Mouse (Mus musculus) brain, adult 2 months (tissue): ENCODE measurements at regions not wholly inside any gene's neighbourhood (a gene's known extent, or its start where the extent isn't known, plus 50 kb on each side); places are given as distances from the start of the nearest gene placed in this dataset.
"Not testable (repeated sequence)": the region's sequence is repeated elsewhere in the genome, so short reads cannot be mapped to it uniquely, and the experiment has no call there.

ENCODE experiments used
- DNase-seq: peaks from one replicate; pipeline ENCODE4 v3.0.0; 2011; ENCODE audit warnings: low read depth, low spot score

DNA sequence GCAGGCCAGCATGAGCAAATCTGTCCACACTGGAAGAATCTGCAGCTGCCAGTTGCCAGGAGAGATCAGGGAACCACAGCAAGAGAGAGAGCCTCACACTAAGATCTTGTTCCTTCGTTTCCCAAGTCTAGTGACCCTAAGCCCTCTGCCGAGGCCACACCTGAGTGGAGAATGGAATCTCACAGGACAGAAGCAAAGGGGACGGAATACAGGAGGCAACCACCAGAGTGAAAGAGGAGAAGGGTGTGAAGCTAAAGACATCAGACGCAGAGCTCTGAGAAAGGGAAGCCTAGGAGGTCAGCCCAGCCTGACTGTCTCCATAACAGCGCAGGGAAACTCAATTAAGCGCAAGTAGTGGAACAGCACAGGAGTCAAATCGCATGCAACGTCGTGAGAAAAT lies 75.0 kb downstream of the Suds3 start:
- no peak for DNase-seq

DNA sequence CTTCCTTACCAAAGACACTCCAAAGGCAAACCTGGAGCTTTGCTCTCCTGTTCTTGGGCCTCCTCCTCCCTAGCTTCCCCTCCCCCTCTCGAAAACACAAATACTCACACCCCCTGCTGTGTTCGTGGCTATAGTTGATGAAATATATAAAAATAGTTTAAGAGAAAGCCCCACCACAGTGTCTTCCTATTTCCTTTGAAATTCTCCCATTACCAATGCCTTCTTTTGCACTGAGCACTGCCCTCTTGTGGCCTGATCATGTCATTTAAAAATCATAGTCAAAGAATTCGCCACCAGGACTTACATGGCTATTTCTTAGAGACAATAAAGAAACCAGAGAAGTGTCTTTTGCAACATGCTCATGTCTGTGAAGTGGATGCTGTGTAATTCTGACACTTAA lies 78.7 kb downstream of the Suds3 start:
- DNase-seq, result peak; percentile 75

DNA sequence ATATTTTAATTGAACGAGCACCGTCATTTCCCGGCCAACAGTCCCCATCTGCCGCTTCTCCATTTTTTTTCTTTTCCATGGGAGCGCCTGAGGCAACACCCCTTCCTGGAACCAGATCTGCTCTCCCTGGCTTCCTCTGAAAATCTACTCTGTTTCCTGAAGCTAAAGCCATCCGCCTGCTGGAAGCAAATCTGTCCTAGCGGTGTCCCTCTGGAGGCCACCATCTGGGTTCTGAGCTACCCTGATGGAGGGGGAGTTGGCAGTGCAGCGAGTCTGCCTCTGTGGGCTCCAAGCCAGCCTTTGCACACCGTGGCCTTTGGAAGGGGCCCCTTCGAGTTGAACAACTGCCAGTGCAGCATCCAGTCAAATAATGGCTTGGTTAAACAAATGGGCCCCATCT lies 83.8 kb downstream of the Suds3 start:
- peak; percentile 94 for DNase-seq

DNA sequence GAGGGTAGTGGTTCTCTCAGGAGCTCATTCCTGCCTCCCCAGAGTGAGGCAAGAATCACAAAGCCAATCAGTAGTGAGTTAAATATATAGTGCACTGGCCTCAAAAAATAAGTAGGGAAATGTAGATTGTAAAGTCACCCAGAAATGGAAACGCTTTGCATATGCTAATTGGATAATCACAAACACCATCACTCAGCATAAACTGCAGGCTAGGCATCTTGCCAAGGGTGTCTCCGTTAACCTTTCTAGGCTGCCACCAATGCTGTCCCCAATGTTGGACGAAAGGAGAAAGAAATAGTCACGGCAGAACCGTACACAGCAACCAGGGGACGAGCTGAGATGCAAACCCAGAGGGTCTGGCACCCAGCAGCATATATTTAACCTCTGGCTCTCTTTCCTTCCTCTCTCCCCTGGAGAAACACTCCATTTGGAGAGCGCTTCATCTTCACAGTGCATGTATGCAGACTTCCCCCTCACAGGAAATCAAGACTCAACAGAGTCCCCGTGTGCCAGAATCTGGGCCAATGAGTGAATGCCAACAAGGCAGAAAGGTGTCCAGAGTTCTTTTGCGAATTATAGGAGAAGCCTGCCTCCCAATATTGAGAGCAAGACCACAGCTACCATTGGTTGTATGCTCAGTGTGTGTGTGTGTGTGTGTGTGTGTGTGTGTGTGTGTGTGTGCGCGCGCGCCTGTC lies 90.1 kb downstream of the Suds3 start:
- DNase-seq, result peak; percentile 59

DNA sequence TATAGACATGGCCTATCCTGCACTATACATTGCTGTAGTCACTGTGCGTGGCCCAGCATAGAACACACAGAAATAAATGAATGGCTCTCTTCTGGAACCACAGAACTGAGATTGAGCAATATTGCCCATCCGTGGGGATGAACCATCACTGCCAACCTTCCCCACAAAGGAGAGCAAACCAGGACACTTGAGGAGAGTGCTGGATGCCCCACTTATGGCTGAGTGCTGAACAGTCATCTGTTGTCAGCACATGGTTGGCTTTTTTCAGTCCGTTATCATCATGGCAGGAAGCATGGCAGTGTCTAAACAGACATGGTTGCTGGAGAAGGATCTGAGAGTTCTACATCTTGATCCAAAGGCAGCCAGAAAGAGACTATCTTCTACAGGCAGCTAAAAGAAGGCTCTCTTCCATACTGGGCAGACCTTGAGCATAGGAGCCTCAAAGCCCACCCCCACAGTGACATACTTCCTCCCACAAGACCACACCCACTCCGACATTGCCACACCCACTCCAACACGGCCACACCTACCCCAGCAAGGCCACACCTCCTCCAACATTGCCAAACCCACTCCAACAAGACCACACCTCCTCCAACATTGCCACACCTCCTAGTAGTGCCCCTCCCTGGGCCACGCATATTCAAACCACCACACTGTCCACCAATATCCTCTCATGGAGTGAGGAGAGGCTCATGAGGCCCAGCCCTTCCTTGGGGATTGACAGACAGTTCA lies 97.3 kb downstream of the Suds3 start:
- no peak for DNase-seq

DNA sequence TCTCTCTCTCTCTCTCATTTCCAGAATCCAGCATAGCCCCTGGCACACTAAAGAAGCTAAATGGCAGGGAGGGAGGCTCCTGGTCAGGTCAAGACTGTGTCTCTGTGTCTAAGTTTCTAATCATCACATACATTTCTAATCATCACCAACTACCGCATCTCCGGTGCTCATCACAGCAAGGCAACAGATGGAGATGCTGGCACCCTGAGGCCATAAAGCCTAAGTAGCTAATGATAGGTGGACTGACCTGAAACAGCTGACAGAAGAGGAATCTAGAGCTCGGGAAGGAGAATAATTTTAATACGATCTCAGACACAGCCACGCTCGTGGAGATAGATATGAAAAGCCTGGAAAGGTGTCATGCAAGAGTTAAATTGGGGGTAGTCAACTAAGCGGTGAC lies 104.8 kb downstream of the Suds3 start:
- DNase-seq, result peak; percentile 88

GRCm38 (mm10) chr5:117000770-117001201 lies 115.1 kb downstream of the Suds3 start:
- peak; percentile 92 for DNase-seq

DNA sequence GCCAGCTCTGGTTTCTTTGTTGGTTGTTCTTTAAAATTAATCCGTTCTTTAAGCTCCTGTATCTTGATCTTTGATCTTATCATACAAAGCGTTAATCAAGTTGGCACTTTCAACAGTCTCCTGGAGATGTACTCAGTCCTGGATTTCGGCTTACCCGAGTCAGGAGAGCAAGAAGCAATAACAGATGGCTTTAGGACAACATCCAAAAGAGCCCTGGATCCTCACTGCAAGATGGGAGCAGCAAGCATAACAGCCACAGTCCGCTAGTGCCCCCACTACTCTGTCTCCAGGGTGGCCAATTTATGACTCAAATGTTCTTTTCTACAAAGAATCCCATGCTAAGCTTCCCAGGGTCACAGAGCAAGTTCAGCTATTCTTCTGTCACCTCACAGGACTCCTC lies 121.4 kb downstream of the Suds3 start:
- peak; percentile 69 for DNase-seq

DNA sequence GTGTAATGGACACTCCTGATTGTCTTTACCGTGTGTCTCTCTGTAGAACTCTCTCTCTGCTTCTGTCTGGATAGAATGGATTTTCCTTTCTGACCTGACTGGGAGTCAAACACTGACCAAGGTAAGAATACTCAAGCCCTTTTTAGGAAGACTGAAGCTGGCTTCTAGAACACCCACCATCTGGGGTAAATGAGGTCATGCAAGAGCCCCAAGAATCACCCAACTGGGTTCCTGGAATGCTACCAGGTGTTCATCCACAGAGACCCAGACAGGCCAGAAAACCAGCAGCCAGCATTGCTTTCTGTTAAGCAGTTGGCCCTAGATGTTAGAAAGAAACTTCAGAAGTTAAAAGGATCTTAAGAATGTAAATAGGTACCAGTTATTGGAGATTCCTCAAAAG lies 122.2 kb downstream of the Suds3 start:
- DNase-seq, result peak; percentile 69

- peak; percentile 85 for DNase-seq
These were observed 124.5 kb downstream of the Suds3 start for GRCm38 (mm10) chr5:116991461-116991860.

- not testable (repeated sequence) for DNase-seq
These were observed 144.4 kb downstream of the Suds3 start for GRCm38 (mm10) chr5:116971474-116971873.

DNA sequence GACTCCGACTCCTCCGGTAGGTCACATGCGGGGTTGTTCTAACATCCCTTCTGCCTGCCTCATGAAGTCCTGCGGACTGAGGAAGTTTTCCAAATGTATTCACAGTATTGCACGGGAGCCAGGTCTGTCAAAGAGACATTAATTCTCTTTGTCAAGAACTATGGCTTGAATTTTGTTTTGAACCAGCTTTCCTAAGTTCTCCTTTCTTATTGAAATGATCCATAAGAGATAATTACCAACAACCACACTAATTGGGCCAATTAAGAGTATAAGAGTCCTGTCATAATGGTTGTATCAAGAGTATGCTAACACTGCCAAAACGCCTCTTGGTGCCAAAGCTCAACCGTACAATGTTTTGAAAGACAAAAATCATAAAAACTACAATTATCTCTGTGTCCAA lies 151.7 kb downstream of the Suds3 start:
- DNase-seq, result no peak

DNA sequence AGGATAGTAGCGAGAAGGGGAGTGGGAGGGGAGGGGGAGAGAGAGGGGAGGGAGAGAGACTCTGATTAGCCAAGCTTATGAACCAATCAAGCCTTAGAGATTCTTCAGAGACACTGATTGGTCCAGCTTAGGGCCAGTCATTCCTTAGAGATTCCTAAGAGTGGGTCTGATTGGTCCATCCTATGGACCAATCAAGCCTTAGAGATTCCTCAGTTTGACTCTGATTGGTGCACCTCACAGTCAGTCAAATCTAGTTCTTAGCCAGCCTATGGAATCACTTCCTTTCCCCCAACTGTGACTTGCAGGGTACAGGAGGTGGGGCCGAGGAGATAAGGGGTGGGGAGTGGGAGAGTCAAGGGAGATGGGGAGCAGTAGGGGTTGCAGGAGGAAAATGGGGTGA lies 152.8 kb downstream of the Suds3 start:
- no peak for DNase-seq

GRCm38 (mm10) chr5:116960041-116960440 lies 155.9 kb downstream of the Suds3 start:
- DNase-seq, result no peak

DNA sequence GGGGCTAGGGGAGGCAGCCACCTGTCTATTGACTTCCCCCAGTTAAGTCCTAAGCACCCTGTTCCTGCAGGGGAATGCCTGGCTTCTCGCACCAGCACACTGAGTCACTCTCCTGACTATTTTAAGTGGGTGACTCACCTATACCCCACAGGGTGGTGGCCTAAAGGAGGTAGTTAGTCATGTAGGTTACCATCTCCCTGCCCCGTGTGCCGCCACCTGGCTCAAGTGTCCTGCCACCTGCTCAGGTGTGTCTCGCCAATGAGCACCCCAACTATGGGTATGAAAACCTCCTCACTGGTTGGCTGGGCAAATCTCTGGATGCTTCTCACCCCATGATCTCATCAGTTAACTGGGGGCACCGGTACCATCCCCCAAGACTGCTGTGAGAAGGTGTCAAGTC lies 157.8 kb downstream of the Suds3 start:
- DNase-seq, result peak; percentile 73

DNA sequence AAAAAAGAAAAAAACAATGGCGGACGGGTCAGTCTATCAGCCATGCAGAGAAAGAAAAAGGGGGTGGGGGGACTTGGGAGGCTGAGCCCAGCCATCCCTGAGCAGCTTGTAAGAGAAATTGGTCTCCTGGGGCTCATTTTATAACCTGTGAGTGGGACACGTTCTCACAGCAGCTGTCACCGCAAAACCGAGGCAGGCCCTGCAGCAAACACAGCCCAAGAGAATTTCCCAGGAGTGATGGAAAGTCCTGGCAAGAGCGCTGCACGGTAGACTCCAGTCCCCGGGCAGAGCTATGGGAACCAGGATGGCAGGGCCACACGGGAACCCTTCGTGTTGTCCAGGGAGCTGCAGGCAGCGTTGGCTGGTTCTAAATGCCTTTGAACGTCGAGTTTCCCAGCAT lies 159.3 kb downstream of the Suds3 start:
- no peak for DNase-seq

DNA sequence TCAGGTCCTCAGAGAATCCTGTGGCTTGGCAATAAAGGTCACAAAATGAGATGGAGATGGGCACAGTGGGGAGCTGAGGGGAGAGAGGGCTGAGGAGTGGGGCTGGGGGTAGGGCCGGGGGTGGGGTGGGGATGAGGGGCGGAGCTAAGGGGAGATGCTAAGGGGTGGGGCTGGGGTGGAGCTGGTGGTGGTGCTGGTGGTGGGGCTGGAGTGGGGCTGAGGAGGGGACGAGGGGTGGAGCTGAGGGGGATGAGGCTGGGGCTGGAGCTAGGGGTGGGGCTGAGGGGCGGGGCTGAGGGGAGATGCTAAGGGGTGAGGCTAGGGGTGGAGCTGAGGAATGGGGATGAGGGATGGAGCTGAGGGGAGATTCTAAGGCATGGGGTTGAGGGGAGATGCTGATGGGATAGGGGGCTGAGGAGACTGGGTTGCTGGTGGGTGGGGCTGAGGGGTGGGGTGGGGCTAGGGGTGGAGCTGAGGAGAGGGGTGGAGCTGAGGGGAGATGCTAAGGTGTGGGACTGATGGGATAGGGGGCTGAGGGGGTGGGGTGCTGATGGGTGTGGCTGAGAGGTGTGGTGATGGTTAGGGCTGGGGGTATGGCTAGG lies 165.5 kb downstream of the Suds3 start:
- DNase-seq, result no peak

DNA sequence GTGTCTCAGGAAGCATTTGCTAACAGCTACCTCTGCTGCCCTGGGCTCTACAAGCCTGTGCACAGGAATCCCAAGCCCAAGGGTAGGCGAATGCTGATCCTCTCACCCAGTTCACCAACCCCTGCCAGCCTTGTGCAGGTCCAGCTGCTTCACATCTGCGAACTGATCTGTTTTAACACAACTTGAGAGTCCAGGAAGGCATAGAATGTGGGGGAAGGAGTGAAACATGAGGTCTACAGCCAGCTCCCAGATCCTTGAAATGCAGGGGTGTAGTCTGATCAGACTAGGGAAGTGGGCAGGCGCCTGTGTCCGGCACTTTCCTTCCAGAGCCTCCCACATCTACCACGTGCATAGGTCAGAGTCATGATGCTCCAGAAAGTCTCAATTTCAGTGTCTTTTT lies 181.3 kb downstream of the Suds3 start:
- DNase-seq, result no peak

DNA sequence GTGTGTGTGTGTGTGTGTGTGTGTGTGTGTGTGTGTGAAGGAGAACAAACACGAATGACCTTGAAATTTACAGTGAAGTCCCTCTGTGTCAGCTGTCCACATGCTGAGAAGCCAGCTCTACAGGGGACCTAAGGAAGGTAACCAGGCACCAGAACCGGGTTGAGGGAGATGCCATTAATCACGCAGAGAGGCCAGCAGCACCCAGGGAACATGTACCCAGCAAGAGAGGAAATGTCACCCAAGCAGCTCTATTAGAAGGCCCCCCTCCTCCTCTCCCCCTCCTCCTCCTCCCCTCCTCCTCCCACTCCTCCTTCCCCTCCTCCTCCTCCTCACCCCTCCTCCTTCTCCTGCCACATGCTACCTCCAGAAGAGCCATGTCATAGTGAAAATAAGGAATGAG lies 181.8 kb downstream of the Suds3 start:
- DNase-seq, result no peak

GRCm38 (mm10) chr5:116933105-116933504 lies 182.8 kb downstream of the Suds3 start:
- DNase-seq, result no peak

GRCm38 (mm10) chr5:116923761-116924160 lies 192.2 kb downstream of the Suds3 start:
- DNase-seq, result peak; percentile 19

DNA sequence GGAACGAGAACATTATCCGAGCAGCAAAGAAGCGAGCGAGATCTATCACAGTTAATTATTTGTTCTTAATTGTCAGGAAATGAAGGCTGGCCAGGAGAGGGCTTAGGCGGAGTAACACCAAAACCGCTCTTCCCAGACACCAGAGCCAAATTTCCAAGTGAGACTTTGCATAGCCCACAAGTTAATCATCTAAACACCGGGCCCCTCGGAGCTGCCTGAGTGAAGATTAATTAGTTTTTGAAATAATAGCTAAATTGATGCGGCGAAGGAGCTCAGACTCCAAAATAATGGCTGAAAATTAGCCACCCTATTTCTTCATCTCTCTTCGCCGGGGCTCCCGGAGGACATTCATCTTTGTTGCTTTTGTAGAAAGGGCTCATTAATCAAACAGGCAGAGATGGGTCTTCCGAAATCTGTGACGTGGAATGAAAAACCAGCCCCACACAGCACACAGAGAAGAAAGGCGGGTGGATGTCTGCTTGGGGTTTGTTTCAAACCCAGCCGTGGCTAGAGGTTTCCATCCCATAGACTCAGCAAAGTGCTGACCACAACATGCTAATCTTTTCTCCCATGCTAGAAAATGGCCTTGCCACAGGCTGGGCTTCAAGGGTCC lies 193.7 kb downstream of the Suds3 start:
- no peak for DNase-seq
